Mouse (Mus musculus): ENCODE data around the gene Ppm1b. TPM values are rescaled to one million over a fixed set of nuclear protein-coding genes. Genes with fewer than 3 reads are reported as not detected.

Gene Ppm1b
- total RNA-seq, 2 experiments from 2014 or later: 148 to 163 TPM

- TF ChIP-seq CTCF (IDR thresholded peaks at IDR 0.05): no peak
- Histone ChIP-seq H3K27ac (no peak overlapping the region), H3K4me3 (no peak overlapping the region)
- DNase-seq (ENCODE audit: extremely low spot score in 1 of 2, low spot score in 2 of 2): no peak
- intact Hi-C loops (cut with DNase I): no loop called here
Observed at GRCm38 (mm10) chr17:85048379-85048778, 91.8 kb downstream of the Ppm1b start.

DNA sequence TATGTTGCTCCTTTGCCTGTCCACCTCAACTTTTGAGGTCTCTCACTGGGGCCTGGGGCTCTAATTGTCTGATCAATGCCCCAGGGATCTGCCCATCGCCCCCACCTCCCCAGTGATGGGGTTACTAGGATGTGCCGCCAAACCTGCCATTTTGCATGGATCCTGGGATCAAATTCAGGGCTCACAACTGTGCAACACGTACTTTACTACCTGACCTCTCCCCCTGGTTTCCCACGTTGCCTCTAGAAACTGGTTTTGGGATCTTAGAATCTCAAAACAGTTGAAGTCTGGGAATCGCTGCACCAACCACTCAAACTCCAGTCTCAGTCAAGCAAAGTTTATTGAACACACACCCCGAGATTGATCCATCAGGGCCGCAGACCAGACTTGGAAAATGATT lies 101.7 kb downstream of the Ppm1b start:
- no peak for DNase-seq (ENCODE audit: extremely low spot score in 1 of 2, low spot score in 2 of 2)
- Histone ChIP-seq H3K4me3 (no peak overlapping the region), H3K27ac (no peak overlapping the region)
- intact Hi-C loops (cut with DNase I): no loop called here
- no peak for TF ChIP-seq CTCF (IDR thresholded peaks at IDR 0.05)

DNA sequence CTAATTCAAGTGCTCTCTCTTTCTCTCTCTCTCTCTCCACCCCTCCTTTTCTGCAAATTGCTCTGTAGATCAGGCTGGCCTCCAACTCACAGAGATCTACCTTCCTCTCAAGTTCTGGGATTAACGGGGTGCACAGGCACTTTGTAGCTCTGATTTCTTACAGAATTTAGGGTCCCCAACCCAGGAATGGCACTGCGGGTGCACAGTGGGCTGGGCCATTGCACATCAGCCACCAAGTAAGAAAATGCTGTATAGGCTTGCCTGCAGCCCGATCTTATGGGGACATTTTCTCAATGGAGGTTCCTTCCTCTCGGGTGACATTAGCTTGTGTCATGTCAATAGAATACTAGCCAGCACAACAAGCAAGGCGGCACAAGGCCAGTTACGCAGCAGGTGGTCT lies 102.6 kb downstream of the Ppm1b start:
- no peak overlapping the region for H3K4me3 ChIP-seq
- intact Hi-C loops (cut with DNase I): no loop called here
- no peak overlapping the region for H3K27ac ChIP-seq
- no peak for DNase-seq (ENCODE audit: extremely low spot score in 1 of 2, low spot score in 2 of 2)
- TF ChIP-seq CTCF (IDR thresholded peaks at IDR 0.05): no peak

DNA sequence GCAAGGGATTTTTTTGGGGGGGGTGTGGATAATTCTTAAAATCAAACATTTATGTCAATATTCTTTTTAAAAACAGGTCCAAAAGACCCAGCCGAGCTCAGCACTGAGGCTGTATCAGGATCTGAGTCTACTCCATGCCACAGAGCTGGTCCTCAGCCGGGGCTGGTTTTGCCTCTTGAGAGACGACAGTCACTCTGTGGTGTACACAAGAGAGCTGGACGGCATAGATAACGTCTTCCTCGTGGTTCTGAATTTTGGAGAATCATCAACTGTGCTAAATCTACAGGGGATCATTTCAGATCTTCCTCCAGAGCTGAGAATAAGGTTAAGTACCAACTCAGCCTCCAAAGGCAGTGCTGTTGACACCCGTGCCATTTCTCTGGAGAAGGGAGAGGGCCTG lies 107.0 kb downstream of the Ppm1b start:
- H3K4me3 ChIP-seq: no peak overlapping the region
- DNase-seq (ENCODE audit: extremely low spot score in 1 of 2, low spot score in 2 of 2): no peak
- TF ChIP-seq CTCF (IDR thresholded peaks at IDR 0.05): no peak
- no peak overlapping the region for H3K27ac ChIP-seq
- intact Hi-C loops (cut with DNase I): loop anchor here (5.0 kb wide), 1 partner anchor 226 kb away; no protein-coding TSS in a partner anchor

DNA sequence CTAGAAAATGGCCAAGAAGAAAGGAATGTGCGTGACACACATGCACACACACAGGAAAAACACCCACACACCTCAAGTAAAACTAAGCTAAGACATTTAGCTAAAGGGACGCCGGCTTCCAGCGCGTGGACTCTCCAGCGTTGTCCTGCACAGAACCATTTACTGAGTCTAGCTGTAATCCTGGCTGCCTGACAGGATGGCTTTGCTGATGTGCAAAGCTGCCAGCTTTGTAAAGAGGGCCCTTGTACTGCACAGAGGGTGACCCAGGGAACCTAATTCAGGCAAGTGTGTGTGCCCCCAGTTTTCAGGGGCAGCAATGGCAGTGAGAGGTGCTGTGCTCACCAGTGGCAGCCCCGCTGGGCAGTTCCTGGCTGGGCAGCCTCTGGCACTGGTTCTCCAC lies 110.8 kb downstream of the Ppm1b start:
- no peak for TF ChIP-seq CTCF (IDR thresholded peaks at IDR 0.05)
- Histone ChIP-seq H3K4me3 (no peak overlapping the region), H3K27ac (no peak overlapping the region; the same call in 1 of the 2 replicates)
- intact Hi-C loops (cut with DNase I): no loop called here
- no peak for DNase-seq (ENCODE audit: extremely low spot score in 1 of 2, low spot score in 2 of 2)

DNA sequence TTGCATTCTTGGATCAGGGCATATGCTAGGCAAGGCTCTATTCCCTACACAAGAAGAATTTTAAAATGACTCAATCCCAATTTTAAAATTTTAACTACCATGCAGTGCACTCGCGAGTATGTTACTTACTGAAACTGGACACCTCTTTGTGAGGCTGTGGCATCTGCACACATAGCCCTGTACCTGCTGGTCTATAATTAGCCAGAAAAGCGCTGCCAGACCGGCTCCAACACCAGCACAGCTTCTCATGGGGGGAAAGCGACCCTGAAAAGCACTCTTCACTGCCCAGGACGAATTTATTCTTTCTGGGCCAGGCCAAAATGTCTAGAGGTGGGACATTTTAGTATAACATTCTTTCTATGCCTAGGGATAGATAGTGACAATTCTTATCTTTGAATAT lies 114.1 kb downstream of the Ppm1b start:
- intact Hi-C loops (cut with DNase I): no loop called here
- Histone ChIP-seq H3K4me3 (no peak overlapping the region), H3K27ac (no peak overlapping the region)
- no peak for DNase-seq (ENCODE audit: extremely low spot score in 1 of 2, low spot score in 2 of 2)
- TF ChIP-seq CTCF (IDR thresholded peaks at IDR 0.05): no peak

GRCm38 (mm10) chr17:85071088-85071775 lies 114.7 kb downstream of the Ppm1b start:
- H3K27ac ChIP-seq: no peak overlapping the region
- peak; percentile 46 for TF ChIP-seq CTCF (IDR thresholded peaks at IDR 0.05)
- H3K4me3 ChIP-seq: no peak overlapping the region
- DNase-seq (ENCODE audit: extremely low spot score in 1 of 2, low spot score in 2 of 2): no peak
- intact Hi-C loops (cut with DNase I): no loop called here

DNA sequence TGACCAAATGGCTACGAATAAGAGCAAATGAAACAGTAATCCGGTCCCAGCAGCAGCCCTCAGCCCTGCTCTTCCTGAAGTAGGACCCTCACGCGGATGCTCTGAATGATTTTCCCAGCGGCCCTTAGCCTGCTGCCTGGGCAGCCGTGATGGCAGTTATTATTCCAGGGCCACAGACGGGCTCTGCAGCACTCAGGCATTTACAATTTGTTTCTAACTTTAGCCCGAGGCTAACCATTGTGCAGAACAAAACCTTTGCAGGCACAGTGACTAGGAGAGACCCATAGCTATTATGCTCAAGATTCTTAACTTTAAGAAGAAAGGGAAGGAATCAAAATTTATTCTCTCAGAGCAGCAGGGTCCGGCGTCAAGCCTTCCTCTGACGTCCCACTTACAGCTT lies 115.8 kb downstream of the Ppm1b start:
- Histone ChIP-seq H3K4me3 (no peak overlapping the region), H3K27ac (no peak overlapping the region)
- no peak for DNase-seq (ENCODE audit: extremely low spot score in 1 of 2, low spot score in 2 of 2)
- intact Hi-C loops (cut with DNase I): no loop called here
- no peak for TF ChIP-seq CTCF (IDR thresholded peaks at IDR 0.05)

- H3K27ac ChIP-seq: no peak overlapping the region
- DNase-seq (ENCODE audit: extremely low spot score in 1 of 2, low spot score in 2 of 2): no peak
Observed at GRCm38 (mm10) chr17:85073214-85073613, 116.7 kb downstream of the Ppm1b start.

More at GRCm38 (mm10) chr17:85073214-85073613, 116.7 kb downstream of the Ppm1b start:
- no peak overlapping the region for H3K4me3 ChIP-seq
- intact Hi-C loops (cut with DNase I): no loop called here
- TF ChIP-seq CTCF (IDR thresholded peaks at IDR 0.05): no peak

Other genes starting within 250 kb of the Ppm1b start
- gene Lrpprc, start 166.0 kb upstream of the Ppm1b start, total RNA-seq (2021): 10 to 100 TPM; 59.0 to 63.0 TPM
- under 1 TPM; 0.26 to 0.38 TPM for gene Slc3a1, start 71.6 kb downstream of the Ppm1b start, total RNA-seq (2021)
- 100 to 1,000 TPM; 370 to 404 TPM for gene Prepl, start 133.5 kb downstream of the Ppm1b start, total RNA-seq (2021)
- 10 to 100 TPM; 12.8 to 13.6 TPM for gene Camkmt, start 133.8 kb downstream of the Ppm1b start, total RNA-seq (2021)